Mouse (Mus musculus) stomach, embryonic 14.5 days (tissue): ENCODE measurements around the gene Ascl3. TPM values are rescaled to one million over a fixed set of nuclear protein-coding genes. Genes with fewer than 3 reads are reported as not detected.

Experiments used
- ATAC-seq: fragments of 200-750 bp; cut with Nextera tagmentation; 2 replicates; pipeline ENCODE4 v1.8.0; 2017; ENCODE audit warnings: low read depth, moderate TSS enrichment; ENCODE audit not compliant: insufficient number of reproducible peaks, insufficient read depth, low FRiP score
- H3K27ac ChIP-seq: fragments of 300-500 bp; sonication (generic); 2 replicates; pipeline ENCODE4 v1.5.1; 2014; ENCODE audit warnings: mild to moderate bottlenecking, low read length, moderate library complexity, mixed read lengths
- H3K27me3 ChIP-seq: fragments of 300-500 bp; sonication (generic); 2 replicates; pipeline ENCODE4 v1.6.1; 2014; ENCODE audit warnings: low read length, control low read depth, mixed read lengths; ENCODE audit not compliant: control insufficient read depth, insufficient read depth
- H3K36me3 ChIP-seq: fragments of 300-500 bp; sonication (generic); 2 replicates; pipeline ENCODE4 v1.6.1; 2014; ENCODE audit warnings: mild to moderate bottlenecking, control low read depth, low read length, moderate library complexity, mixed read lengths; ENCODE audit not compliant: control insufficient read depth, insufficient read depth
- H3K4me1 ChIP-seq: fragments of 300-500 bp; sonication (generic); 2 replicates; pipeline ENCODE4 v1.6.1; 2014; ENCODE audit warnings: low read length, control low read depth, mixed read lengths; ENCODE audit not compliant: control insufficient read depth, insufficient read depth
- H3K4me2 ChIP-seq: fragments of 300-500 bp; sonication (generic); replicated peaks from 2 replicates; pipeline ENCODE4 v1.6.1; 2014; ENCODE audit warnings: low read depth, low read length, control low read depth
- H3K4me3 ChIP-seq: fragments of 300-500 bp; sonication (generic); 2 replicates; pipeline ENCODE4 v1.5.1; 2014; ENCODE audit warnings: low read depth, low read length, control low read depth
- H3K9ac ChIP-seq: fragments of 300-500 bp; sonication (generic); replicated peaks from 2 replicates; pipeline ENCODE4 v1.6.1; 2014; ENCODE audit warnings: low read depth, mild to moderate bottlenecking, control low read depth, low read length, moderate library complexity, mixed read lengths
- H3K9me3 ChIP-seq: fragments of 300-500 bp; sonication (generic); 2 replicates; pipeline ENCODE4 v1.6.1; 2016; ENCODE audit warnings: low read depth, low read length, control low read depth; ENCODE audit not compliant: control insufficient read depth
- WGBS: fragments of 180-500 bp; shearing (Covaris S2); extraction: QIAGEN DNeasy Blood & Tissue Kit; methylation state at CpG from one replicate; pipeline ENCODE4 v1.1.7; 2014; 5-methylcytosine and 5-hydroxymethylcytosine counted together
- polyA plus RNA-seq: library from polyadenylated mRNA; unstranded; fragments of >200 nt; fragmentation: Nextera tagmentation; extraction: Ambion mirVana; gene quantifications from 2 replicates; pipeline ENCODE4 v1.2.1, GENCODE M21; 2014

Gene Ascl3
- not detected in 2 replicates for polyA plus RNA-seq

DNA sequence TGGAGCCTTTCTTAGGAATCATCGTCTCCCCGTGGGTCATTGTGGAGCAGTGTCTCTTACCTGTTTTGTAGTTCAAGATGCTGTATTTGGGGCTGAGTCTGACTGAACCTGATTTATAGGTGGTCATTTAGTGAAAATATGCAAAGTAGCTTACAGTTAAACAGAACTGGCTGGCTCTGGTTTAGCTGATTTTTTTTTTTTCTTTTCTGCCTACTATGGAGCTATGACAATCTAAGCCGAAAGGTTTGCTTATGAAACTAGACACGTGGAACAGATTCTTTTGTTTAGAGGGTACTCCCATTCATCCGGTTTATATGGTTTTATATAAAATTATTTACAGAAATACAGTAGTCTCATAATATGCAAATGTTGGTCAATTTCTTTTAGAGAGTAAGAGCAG, at the start of gene Ascl3:
Gene Ascl3, minus strand, starts transcription at position 101 of the 400 bp plus-strand sequence.
- WGBS, result 87% methylated on average over 5 of the region's 5 CpGs
- Histone ChIP-seq H3K27me3 (no peaks in the 10 kb centered on the region), H3K4me3 (no peak within 1 kb of the TSS), H3K4me1 (peaks cover 7% of the 10 kb centered on the region; the same call in 1 of the 2 replicates), H3K27ac (no peak within 1 kb of the TSS), H3K9ac (no peak within 1 kb of the TSS), H3K36me3 (peaks cover 5% of the 10 kb centered on the region; the same call in 1 of the 2 replicates), H3K4me2 (no peak within 1 kb of the TSS), H3K9me3 (no peaks in the 10 kb centered on the region)
- no peak for ATAC-seq

DNA sequence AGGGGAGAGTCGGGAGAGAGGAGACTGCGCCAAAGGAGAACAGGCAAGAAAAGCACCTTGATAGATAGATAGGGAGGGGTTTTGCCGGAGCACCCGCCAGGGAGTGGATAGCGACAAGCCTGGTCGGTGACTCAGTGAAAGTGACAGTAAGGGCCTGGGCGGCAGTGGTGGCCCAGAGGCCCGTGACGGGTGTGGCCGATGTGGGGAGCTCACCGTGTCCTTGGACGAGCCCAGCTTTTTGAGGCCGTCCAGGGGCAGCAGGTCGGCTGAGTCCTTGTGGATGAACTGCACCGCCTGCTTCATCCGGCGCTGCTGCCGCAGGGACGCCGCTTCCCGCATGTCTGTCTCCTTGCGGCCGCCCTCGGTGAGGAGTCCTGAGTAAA, 49.6 kb upstream of the Ascl3 start:
- H3K4me1 ChIP-seq, result peaks cover 5% of the 10 kb centered on the region; the same call in 1 of the 2 replicates
- H3K4me2 ChIP-seq, result peak overlapping the region; percentile 97
- no peak overlapping the region for H3K9ac ChIP-seq
- H3K27ac ChIP-seq, result no peak overlapping the region
- peak; percentile 20; the same call in 1 of the 2 replicates for ATAC-seq
- under 1% methylated on average over 24 of the region's 24 CpGs for WGBS
- no peaks in the 10 kb centered on the region for H3K9me3 ChIP-seq
- peak overlapping the region; percentile 40 for H3K4me3 ChIP-seq
- no peaks in the 10 kb centered on the region for H3K36me3 ChIP-seq
- H3K27me3 ChIP-seq, result peaks cover 13% of the 10 kb centered on the region

DNA sequence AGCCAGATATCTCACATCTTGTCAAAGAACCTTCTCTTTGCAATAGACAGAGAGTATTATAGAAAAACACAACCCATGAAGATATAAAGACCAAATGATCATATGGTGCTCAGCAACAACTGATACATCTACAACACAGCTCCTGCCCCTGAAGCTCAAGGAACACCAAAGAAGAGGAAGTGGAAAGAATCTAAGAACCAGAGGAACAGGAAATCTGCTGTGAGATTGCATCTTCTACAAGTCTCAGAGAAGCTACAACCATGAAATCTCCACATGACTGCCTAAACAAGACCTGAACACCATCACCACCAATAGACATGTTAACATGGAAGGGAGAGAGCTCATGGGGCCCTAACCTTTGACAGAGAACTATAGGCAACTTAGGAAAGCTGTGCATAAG, 40.7 kb upstream of the Ascl3 start:
- Histone ChIP-seq H3K4me1 (no peaks in the 10 kb centered on the region), H3K4me3 (no peak overlapping the region), H3K9ac (no peak overlapping the region), H3K36me3 (no peaks in the 10 kb centered on the region), H3K27me3 (no peaks in the 10 kb centered on the region), H3K4me2 (no peak overlapping the region), H3K27ac (no peak overlapping the region), H3K9me3 (no peaks in the 10 kb centered on the region)
- no peak for ATAC-seq

DNA sequence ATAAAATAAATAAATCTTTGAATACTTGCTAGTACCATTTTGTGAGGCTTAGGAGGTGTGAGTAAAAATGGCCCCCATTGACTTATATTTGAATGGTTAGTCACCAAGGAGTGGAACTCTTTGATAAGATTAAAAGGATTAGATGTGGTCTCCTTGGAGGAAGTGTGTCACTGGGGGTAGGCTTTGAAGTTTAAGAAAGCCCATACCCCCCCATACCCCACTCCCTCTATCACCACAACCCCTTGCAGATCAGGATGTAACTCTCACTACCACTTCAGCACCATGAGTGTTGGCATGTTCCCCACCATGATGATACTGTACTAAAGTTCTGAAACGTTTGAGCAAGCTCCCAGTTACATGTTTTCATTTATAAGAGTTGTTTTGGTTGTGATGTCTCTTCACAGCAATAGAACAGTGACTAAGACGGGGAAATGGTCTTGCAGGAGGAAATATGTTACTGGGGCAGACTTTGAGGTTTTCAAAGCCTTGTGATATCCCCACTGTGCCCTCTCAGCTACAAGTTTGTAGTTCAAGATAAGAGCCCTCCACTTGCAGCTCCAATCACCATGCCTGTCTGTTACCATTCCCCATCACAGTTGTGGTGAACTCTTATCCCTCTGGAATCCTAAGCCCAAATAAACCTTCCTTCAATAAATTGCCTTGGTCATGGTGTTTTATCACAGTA, 37.3 kb upstream of the Ascl3 start:
- Histone ChIP-seq H3K36me3 (no peaks in the 10 kb centered on the region), H3K4me1 (no peaks in the 10 kb centered on the region), H3K27ac (no peak overlapping the region), H3K9me3 (no peaks in the 10 kb centered on the region), H3K27me3 (no peaks in the 10 kb centered on the region), H3K9ac (no peak overlapping the region), H3K4me3 (no peak overlapping the region), H3K4me2 (no peak overlapping the region)
- 51% methylated on average over 2 of the region's 2 CpGs for WGBS
- ATAC-seq, result no peak

DNA sequence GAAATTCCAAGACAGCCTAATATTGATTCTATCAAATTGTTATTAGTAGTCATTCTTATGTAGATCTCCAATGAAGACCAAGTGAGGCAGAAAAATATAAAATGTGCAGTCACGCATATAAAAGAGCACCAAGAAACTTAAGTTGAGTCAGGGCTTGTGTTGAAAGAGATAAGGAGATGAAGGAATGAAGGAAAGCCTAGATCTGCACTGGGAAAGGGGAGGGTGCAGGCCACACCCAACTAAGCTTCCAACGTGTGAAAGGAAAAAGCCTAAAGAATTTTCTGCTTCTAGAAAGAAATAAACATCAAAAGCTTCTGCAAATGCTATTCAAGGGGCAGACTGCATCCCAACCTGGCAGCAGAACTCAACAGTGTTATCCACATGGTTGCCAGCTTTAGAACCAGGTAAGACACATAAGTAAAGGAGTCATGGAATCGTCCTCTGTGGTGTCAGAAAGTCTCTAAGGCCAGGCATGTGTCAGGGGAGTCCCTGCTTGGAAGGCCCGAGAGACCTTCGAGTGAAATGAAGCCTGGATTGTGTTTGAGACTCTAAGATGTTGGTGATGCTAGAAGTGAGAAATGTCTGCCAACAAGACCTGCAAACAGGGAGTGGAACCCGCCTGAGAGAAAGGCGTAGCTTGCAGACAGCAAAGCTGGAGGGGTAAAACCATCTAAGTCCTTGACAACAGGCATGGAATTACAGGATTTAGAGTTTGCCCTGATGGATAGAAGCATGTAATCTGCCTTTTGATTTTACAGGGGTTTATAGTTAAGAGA, 36.2 kb upstream of the Ascl3 start:
- Histone ChIP-seq H3K36me3 (no peaks in the 10 kb centered on the region), H3K9ac (no peak overlapping the region), H3K9me3 (no peaks in the 10 kb centered on the region), H3K4me3 (no peak overlapping the region), H3K27me3 (no peaks in the 10 kb centered on the region), H3K27ac (no peak overlapping the region), H3K4me2 (no peak overlapping the region), H3K4me1 (no peaks in the 10 kb centered on the region)
- no peak for ATAC-seq
- 75% methylated on average over 7 of the region's 7 CpGs for WGBS

DNA sequence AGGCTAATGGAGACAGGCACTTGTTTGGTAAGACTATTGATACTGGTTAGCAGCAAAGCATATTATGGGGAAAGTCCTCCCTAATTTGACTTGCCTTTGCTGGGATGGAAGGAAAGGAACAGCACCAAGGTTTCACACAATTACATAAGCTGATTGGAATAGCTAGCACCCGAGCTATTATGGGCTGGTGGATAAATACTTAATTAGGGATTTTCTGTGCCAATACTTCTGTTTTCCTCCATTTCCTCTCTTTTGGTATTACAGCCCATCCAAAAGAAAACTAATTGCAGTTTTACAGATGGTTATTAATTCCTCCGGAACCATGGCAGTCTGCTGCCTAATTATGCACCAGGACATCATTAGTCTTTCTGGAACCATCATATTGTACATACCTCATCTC, 32.5 kb upstream of the Ascl3 start:
- H3K9me3 ChIP-seq, result no peaks in the 10 kb centered on the region
- no peaks in the 10 kb centered on the region for H3K27me3 ChIP-seq
- H3K27ac ChIP-seq, result no peak overlapping the region
- WGBS, result 77% methylated on average over 2 of the region's 2 CpGs
- no peaks in the 10 kb centered on the region for H3K4me1 ChIP-seq
- H3K36me3 ChIP-seq, result no peaks in the 10 kb centered on the region
- no peak overlapping the region for H3K9ac ChIP-seq
- no peak for ATAC-seq
- H3K4me2 ChIP-seq, result no peak overlapping the region
- H3K4me3 ChIP-seq, result no peak overlapping the region

DNA sequence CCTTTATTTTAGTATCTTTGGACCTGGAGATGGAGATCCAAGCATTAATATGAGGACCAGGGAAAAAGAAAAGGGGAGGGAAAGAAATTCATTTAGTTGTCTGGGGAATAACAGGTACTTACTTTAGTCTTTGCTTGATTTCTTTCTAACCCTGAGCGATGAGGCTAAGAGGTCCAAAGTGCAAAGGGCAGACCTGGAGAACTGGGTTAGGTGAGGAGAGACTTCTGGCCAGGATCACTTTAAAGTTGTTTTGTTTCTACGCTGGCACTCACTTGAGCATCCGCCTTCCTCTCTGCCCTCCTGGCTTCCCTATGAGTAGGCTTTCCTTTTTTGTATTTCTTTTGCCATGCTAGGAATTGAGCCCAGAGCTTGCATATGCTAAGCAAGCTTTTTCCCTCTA, 24.8 kb upstream of the Ascl3 start:
- H3K27ac ChIP-seq, result no peak overlapping the region
- peaks cover 8% of the 10 kb centered on the region; the same call in 1 of the 2 replicates for H3K4me1 ChIP-seq
- no peak overlapping the region for H3K9ac ChIP-seq
- no peaks in the 10 kb centered on the region for H3K27me3 ChIP-seq
- ATAC-seq, result no peak
- H3K4me3 ChIP-seq, result no peak overlapping the region
- H3K9me3 ChIP-seq, result no peaks in the 10 kb centered on the region
- H3K4me2 ChIP-seq, result no peak overlapping the region
- H3K36me3 ChIP-seq, result no peaks in the 10 kb centered on the region
- 89% methylated on average over 3 of the region's 3 CpGs for WGBS

DNA sequence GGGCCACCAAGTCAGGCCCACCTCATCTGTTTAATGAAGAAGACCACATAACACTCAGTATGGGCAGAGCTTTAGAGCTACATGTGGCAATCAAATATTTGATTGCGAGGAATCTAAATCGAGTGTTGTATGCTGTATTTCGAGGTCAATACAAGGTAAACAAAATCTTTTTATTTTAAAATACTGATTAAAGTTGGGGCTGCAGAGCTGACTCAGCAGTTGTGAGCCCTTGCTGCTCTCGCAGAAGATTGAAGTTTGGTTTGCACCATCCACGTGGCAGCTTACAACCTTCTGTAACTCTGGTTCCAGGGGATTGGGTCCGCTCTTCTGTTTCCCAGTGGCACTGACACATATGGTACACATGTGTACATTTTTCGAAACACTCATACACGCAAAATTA, 22.5 kb upstream of the Ascl3 start:
- WGBS, result 92% methylated on average over 8 of the region's 8 CpGs
- Histone ChIP-seq H3K9me3 (no peaks in the 10 kb centered on the region), H3K27me3 (no peaks in the 10 kb centered on the region), H3K4me1 (peaks cover 8% of the 10 kb centered on the region; the same call in 1 of the 2 replicates), H3K36me3 (no peaks in the 10 kb centered on the region; the same call in 1 of the 2 replicates), H3K4me2 (no peak overlapping the region), H3K4me3 (no peak overlapping the region), H3K27ac (no peak overlapping the region), H3K9ac (no peak overlapping the region)
- ATAC-seq, result no peak
